Mouse (Mus musculus): ENCODE results near the gene Taco1. TPM values are rescaled to one million over a fixed set of nuclear protein-coding genes. Genes with fewer than 3 reads are reported as not detected.
A peak's percentile ranks its signal among the peaks of the same experiment; 100 is the strongest.
"Not testable (repeated sequence)": the region's sequence is repeated elsewhere in the genome, so short reads cannot be mapped to it uniquely, and the experiment has no call there.

The Taco1 gene
- total RNA-seq, 2 experiments from 2014 or later, result 14.0 TPM

GRCm38 (mm10) chr11:106056819-106057491 is 8.9 kb upstream of the Taco1 start:
- DNase-seq (ENCODE audit: extremely low spot score in 1 of 2, low spot score in 2 of 2), result no peak
- intact Hi-C loops (cut with DNase I), result no loop called here

DNA sequence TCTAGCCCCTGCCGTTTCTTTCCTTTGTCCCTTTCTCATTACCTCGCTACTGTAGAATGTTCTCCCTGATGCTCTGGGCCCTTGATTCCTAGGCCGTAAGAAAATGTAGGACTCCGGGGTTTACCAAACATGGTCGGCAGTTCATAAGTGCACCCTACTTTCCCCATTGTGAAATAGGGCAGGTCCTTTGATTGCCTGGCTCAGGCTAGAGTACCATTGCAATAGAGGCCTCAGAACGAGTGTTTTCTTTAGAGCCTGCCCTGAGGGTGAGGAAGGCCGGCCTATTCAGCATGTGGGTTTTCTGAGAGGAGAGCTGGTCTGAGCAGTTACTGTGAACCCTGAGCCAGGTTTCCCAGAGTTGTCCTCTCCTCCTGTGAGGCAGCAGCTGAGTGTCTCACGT is 7.8 kb upstream of the Taco1 start:
- intact Hi-C loops (cut with DNase I), result no loop called here
- DNase-seq (ENCODE audit: extremely low spot score in 1 of 2, low spot score in 2 of 2), result no peak

- intact Hi-C loops (cut with DNase I), result no loop called here
- no peak for DNase-seq (ENCODE audit: extremely low spot score in 1 of 2, low spot score in 2 of 2)
These were observed 5.3 kb upstream of the Taco1 start for GRCm38 (mm10) chr11:106060549-106060948.

GRCm38 (mm10) chr11:106061311-106061710 is 4.5 kb upstream of the Taco1 start:
- intact Hi-C loops (cut with DNase I), result no loop called here
- no peak for DNase-seq (ENCODE audit: extremely low spot score in 1 of 2, low spot score in 2 of 2)

- intact Hi-C loops (cut with DNase I), result no loop called here
- no peak for DNase-seq (ENCODE audit: extremely low spot score in 1 of 2, low spot score in 2 of 2)
These were observed 2.1 kb upstream of the Taco1 start for GRCm38 (mm10) chr11:106063756-106064155.

DNA sequence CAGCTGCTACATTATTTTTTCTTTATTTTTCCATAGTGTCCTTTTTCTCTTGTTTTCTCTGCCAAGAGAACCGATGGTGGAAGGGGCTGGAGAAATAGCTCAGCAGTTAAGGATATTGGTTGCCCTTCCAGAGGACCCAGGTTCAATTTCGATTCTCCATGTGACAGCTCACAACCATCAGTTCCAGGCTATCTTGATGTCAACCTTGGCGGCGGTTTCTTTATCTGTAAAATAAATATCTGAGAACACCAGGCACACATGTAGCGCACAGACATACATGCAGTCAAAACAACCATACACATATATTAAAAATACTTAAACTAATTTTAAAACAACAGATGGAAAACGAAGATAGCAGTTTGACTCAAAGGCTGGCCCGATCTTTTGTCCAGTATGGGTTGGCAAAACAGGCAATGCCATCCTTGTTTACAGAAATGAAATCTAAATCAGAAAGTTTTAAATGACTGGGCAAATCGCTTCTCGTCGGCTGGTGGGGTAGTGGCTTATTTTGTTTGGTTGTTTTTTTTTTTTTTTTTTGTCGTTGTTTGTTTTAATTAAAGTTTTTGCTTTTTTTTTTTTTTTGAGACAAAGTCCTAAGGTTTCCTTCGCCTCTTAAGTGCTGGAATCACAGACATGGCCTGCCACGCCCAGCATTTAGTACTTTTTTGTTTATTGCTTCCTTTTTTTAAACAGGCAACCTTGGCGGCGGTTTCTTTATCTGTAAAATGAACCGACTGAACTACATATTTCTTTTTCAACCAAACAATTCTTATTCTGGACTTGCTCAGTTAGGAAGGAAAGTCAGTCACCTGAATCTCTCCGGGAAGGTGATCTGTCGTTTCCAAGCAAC is 563 bp upstream of the Taco1 start:
- no peak for DNase-seq (ENCODE audit: extremely low spot score in 1 of 2, low spot score in 2 of 2)

DNA sequence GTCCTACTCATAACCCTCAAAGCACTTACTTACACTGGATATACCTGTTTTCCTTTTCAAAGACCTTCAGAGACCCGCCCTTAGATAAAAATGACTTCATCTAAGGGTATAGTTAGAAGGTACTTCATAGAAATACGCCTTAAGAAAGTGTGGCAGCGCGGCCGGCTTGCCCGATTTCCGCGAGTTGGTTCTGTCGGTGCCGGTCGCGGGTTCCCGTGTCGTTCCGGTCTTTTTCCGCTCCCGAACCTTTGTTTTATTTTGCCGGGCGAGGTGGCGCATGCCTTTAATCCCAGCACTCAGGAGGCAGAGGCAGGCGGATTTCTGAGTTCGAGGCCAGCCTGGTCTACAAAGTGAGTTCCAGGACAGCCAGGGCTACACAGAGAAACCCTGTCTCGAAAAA is 755 bp downstream of the Taco1 start:
- DNase-seq (ENCODE audit: extremely low spot score in 1 of 2, low spot score in 2 of 2), result peak in 1 of 2 experiments; percentile 96
- intact Hi-C loops (cut with DNase I), result not testable (repeated sequence)

More for the DNA sequence above, 563 bp upstream of the Taco1 start:
- intact Hi-C loops (cut with DNase I), result no loop called here

- DNase-seq (ENCODE audit: extremely low spot score in 1 of 2, low spot score in 2 of 2), result no peak
- intact Hi-C loops (cut with DNase I), result loop anchor here (10.0 kb wide), 1 partner anchor 739 kb away; no protein-coding TSS in a partner anchor
These were observed 7.9 kb downstream of the Taco1 start for GRCm38 (mm10) chr11:106073774-106074173.

DNA sequence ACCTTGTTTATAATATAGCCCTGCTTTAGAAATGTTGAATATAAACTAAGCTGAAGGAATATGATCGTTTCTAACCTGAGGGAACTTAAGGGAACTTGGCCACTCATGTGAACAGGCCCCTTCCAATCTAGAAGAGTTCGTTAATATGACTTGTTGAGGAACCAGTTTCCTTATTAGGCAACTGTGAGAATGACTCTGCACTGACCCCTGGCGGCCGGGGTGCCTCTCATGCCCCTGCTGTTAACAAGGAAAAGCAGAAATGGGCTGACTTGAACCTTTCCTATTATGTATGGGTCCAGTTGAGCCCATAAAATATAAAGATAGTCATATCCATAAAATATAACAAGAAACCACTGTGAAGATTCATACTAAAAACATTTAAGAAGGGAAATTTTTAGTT is 10.5 kb downstream of the Taco1 start:
- intact Hi-C loops (cut with DNase I), result loop anchor here (2.0 to 10.0 kb wide), 2 partner anchors 76 to 742 kb away; no protein-coding TSS in a partner anchor
- peak in 1 of 2 experiments; percentile 70 for DNase-seq (ENCODE audit: extremely low spot score in 1 of 2, low spot score in 2 of 2)

DNA sequence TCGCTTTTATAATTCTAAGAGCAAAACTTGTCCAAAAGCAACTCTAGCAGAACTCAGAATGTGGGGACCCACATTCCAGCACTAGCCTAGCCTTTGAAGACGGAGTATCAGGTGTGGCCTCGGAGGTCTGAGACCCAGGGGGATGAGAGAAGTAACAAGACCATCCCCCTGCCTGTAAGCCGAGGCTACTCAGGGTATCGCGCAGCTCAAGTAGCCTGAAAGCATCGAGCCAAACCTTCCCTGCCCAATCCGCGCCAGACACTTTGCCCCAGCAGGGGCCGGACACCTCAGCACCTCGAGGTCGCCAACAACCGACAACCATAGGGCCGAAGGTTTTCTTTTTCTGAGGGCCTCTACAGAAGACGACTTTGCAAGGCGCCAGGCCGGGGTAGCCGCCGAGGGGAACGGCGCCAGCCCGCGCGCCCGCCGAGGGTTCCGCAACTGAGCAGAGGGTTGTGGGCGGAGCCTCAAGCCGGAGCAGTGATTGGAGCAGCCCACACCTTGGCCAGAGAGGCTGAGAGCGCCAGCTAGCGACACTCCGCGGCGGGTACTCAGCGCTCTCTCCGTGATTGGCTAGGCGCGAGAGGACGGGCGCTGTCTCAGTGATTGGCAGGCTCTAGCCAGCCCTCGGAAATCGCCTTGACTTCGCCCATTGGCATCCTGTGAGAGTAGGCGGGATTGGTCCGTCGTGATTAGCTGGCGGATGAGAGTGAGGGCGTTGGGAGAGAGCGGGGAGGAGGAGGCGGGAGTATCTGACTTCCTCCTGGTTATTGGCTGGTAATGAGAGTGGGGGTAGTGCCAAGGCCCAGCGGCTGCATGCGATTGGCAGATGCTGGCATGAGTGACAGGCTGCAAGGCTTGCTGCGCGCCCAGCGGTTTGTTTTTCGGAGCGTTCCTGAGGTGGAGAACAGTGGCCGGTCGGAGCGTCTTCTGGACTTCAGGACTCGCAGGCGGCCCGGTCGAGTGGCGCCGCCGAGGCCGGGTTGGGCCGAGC is 18.1 kb downstream of the Taco1 start, which contains the start of gene Map3k3:
Gene Map3k3, plus strand, starts transcription at position 906 of the 994 bp plus-strand sequence.
- peak; percentile 99 to 100 for DNase-seq (ENCODE audit: extremely low spot score in 1 of 2, low spot score in 2 of 2)
- intact Hi-C loops (cut with DNase I), result no loop called here

- DNase-seq (ENCODE audit: extremely low spot score in 1 of 2, low spot score in 2 of 2), result peak; percentile 34 to 88
- intact Hi-C loops (cut with DNase I), result no loop called here
These were observed 19.2 kb downstream of the Taco1 start for GRCm38 (mm10) chr11:106084911-106085561.

- DNase-seq (ENCODE audit: extremely low spot score in 1 of 2, low spot score in 2 of 2), result no peak
- intact Hi-C loops (cut with DNase I), result no loop called here
These were observed 32.4 kb downstream of the Taco1 start for GRCm38 (mm10) chr11:106098223-106098622.

GRCm38 (mm10) chr11:106102866-106103265 is 37.0 kb downstream of the Taco1 start:
- intact Hi-C loops (cut with DNase I), result no loop called here
- DNase-seq (ENCODE audit: extremely low spot score in 1 of 2, low spot score in 2 of 2), result no peak

- peak in 1 of 2 experiments; percentile 13 for DNase-seq (ENCODE audit: extremely low spot score in 1 of 2, low spot score in 2 of 2)
- intact Hi-C loops (cut with DNase I), result no loop called here
These were observed 40.3 kb downstream of the Taco1 start for GRCm38 (mm10) chr11:106106047-106106587.

GRCm38 (mm10) chr11:106111688-106112087 is 45.8 kb downstream of the Taco1 start:
- no peak for DNase-seq (ENCODE audit: extremely low spot score in 1 of 2, low spot score in 2 of 2)
- intact Hi-C loops (cut with DNase I), result no loop called here

- intact Hi-C loops (cut with DNase I), result no loop called here
- no peak for DNase-seq (ENCODE audit: extremely low spot score in 1 of 2, low spot score in 2 of 2)
These were observed 56.4 kb downstream of the Taco1 start for GRCm38 (mm10) chr11:106122221-106122620.

GRCm38 (mm10) chr11:106122736-106123135 is 56.9 kb downstream of the Taco1 start:
- intact Hi-C loops (cut with DNase I), result no loop called here
- peak in 1 of 2 experiments; percentile 19 for DNase-seq (ENCODE audit: extremely low spot score in 1 of 2, low spot score in 2 of 2)
